Mouse (Mus musculus): Measurements from ENCODE around the gene Med12l.

- TF ChIP-seq CTCF (IDR thresholded peaks at IDR 0.05; ENCODE audit: low read depth) (peak; percentile 51), EP300 (IDR thresholded peaks at IDR 0.05; ENCODE audit: low read depth) (no peak)
Observed at GRCm38 (mm10) chr3:59077278-59077677, 71.7 kb downstream of the Med12l start.
